Mouse (Mus musculus) neutrophil, adult 5-6 weeks (primary cell): Measurements from ENCODE around the gene Tmem213. TPM values are rescaled to one million over a fixed set of nuclear protein-coding genes. Genes with fewer than 3 reads are reported as not detected.

Experiments
- ATAC-seq: fragments of 151-379, 151-347 bp; 2 replicates; pipeline ENCODE4 v1.8.0; 2017; ENCODE audit warnings: mild to moderate bottlenecking, moderate TSS enrichment; ENCODE audit not compliant: insufficient number of reproducible peaks, poor library complexity, low FRiP score, severe bottlenecking; ENCODE audit errors: extremely low read depth
- total RNA-seq: library from RNA; stranded (forward); fragments of 200-1000 nt; gene quantifications from 2 replicates; pipeline ENCODE4 v1.2.3, GENCODE M21; 2017

Tmem213 gene
- total RNA-seq, 1 experiment from 2014 or later, result not detected

DNA sequence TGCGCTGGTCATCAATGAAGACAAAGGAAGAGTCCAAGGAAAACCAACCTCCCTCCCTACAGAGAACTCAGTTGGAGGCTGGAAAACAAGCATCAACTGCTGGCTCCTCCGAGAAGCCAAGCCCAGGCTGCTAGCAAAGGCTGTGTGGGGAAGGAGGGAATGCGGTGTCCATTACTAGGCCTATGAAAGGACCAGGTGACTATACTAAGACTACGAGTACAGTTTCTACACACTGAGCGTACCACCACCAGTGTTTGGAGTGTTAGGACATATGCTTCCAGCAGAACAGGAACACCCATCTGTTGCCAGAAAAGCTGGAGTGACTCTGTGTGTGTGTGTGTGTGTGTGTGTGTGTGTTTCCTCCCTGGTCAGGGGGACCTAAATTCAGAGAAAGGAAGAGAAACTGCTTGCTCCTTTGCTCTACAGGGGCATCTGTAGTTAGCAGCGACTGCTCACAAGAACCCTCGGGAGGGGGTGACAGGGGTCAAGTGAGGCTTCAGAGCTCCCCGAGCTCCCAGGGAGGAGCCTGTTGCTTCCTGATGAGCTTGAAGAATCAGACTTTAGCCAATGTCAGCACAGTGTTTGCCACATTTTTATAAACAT, 36.5 kb downstream of the Tmem213 start:
- ATAC-seq, result no peak

- no peak for ATAC-seq
These were observed 38.2 kb downstream of the Tmem213 start for GRCm38 (mm10) chr6:38147301-38147700.

GRCm38 (mm10) chr6:38148626-38149025, 39.6 kb downstream of the Tmem213 start:
- ATAC-seq, result no peak

GRCm38 (mm10) chr6:38149483-38149882, 40.4 kb downstream of the Tmem213 start:
- ATAC-seq, result no peak

DNA sequence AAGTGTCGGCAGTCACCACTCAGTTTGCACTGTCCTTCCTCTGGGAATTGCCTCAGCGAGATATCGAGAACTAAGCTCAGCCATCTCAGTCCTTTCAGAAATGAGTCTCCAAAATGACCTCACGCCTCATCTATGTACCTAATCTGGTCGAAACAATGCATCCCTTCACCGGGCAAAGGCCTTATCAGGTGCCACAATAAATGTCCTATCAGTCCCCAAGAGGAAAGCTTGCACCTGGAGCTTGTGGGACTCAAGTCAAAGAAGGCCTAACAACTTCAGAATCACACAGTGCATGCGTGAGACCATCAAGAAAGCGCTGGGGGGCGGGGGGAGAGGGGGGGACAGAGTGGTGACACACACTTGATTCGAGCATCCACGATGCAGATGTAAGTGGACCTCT, 43.2 kb downstream of the Tmem213 start:
- ATAC-seq, result no peak

- no peak for ATAC-seq
These were observed 47.1 kb downstream of the Tmem213 start for GRCm38 (mm10) chr6:38156204-38156603.

GRCm38 (mm10) chr6:38157925-38158324, 48.9 kb downstream of the Tmem213 start:
- ATAC-seq, result no peak

DNA sequence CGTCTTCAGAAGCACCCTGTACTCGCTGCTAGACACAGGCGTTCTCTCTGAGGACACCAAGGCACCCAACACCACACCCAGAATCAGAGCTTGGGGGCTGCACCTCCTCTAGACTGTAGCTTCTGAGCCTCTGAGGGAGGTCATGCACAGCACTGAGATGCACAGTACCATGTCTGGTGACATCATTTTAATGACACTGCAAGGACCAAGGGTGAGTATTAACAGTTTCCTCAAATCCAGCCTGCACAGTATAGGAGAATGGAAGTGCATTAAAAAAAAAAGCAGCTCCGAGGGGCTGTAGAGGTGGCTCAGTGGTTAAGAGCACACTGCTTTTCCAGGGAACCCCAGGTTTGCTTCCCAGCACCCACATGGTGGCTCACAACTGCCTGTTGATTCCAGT, 50.5 kb downstream of the Tmem213 start:
- ATAC-seq, result no peak

DNA sequence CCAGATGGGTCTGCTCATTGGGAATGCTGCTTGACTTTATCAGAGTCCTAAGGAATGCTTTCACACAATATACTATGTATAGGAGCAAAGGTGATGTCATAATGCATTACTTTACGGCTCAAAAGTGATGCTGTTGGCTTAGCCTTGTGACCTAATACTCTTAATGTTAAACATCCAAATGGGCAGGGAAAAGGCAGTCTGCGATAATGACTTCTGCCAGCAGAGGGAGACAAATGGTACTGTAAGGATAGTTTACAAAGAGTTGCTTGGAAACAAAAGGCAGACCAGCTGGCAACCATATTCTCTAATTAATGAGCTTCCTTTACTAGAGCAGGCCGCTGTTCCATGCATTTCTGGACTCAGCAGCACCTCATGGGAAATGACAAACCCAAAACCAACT, 51.0 kb downstream of the Tmem213 start:
- ATAC-seq, result peak; percentile 47; the same call in 1 of the 2 replicates

DNA sequence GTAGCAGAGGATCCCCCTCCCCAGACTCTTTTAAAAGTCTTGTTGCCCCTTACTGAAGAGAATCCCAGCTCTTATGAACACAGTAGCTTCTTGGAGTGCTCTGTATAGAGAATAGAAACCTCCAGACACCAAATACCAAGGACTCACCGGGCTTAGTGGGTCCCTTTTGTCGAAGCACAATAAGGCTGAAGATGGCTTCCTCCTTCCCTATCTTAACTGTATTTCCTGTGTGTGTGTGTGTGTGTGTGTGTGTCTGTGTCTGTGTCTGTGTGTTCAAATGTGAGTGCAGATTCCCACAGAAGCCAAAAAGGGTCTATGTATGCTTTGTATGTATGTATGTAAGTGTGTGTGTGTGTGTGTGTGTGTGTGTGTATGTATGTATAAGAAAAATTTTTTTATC, 51.5 kb downstream of the Tmem213 start:
- no peak for ATAC-seq

DNA sequence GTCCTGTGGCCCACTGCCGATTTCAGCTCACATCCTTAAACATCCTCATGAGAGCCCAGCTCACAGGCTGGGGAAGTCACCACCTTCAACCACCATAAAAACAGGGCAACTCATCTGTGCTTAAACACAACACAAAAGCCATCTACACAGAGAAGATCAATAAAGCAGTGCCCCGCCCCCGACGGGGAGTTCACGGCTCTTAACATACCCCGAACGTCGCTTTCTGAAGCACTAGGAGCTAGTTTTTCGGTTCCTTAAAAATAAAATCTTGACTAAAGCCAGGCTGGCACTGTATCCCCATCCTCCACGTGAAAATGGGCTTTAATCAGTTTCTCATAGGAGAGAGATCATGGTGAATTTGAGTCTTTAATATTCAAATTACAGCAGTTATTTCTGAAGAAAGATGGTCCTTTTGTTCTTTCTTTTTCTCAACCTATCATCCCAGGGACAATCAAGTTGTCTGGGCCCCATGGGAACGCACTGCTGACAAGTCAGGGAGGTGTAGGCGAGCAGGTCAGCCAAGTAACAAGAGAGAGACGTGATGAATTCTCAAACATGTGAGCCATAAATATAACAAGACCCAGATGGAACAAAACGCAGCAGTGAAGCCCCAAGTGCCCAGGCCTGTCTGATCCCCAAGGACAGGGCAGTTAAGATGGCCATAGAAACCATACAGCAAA, 53.9 kb downstream of the Tmem213 start:
- ATAC-seq, result no peak

DNA sequence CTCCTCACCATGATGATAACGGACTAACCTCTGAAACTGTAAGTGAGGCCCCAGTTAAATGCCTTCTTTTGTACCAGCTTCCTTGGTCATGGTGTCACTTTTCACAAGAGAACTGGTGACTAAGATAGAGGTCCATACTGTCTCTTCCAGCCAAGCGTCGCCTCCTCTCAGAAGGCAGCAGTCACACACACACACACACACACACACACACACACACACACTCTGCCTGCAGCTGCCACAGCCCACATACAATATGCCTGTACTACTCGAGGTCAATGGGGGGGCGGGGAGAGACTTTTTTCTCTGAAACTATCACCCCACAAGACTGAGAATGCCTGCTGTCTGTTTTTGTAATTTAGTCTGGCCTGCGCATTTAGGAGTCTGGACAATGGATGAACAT, 55.6 kb downstream of the Tmem213 start:
- ATAC-seq, result no peak

- no peak for ATAC-seq
These were observed 56.3 kb downstream of the Tmem213 start for GRCm38 (mm10) chr6:38165385-38165784.

Other genes starting within 250 kb of the Tmem213 start
- 44.4 and 53.2 TPM in 2 replicates for gene Trim24, start 238.4 kb upstream of the Tmem213 start, total RNA-seq
- gene Svopl, start 62.3 kb upstream of the Tmem213 start, total RNA-seq, result not detected in 2 replicates
- gene Atp6v0a4, start 15.3 kb downstream of the Tmem213 start, total RNA-seq, result not detected in 2 replicates
- gene D630045J12Rik, start 144.8 kb downstream of the Tmem213 start, total RNA-seq, result 0.12 TPM in 1 of 2 replicates, not detected in the other
- 0.81 and 1.5 TPM in 2 replicates for gene Zc3hav1l, start 190.0 kb downstream of the Tmem213 start, total RNA-seq
- gene Zc3hav1, start 245.3 kb downstream of the Tmem213 start, total RNA-seq, result 141 and 159 TPM in 2 replicates